Mouse (Mus musculus) liver, embryonic 14.5 days (tissue): ENCODE results near the gene Srbd1.

Experiments
- CTCF ChIP-seq: IDR thresholded peaks from 2 replicates; pipeline ENCODE4 v1.5.1; 2016; ENCODE audit warnings: antibody characterized with exemption, low read depth, control low read depth
- EP300 ChIP-seq: IDR thresholded peaks from 2 replicates; pipeline ENCODE4 v1.6.1; 2016; ENCODE audit warnings: antibody characterized with exemption, low read depth

DNA sequence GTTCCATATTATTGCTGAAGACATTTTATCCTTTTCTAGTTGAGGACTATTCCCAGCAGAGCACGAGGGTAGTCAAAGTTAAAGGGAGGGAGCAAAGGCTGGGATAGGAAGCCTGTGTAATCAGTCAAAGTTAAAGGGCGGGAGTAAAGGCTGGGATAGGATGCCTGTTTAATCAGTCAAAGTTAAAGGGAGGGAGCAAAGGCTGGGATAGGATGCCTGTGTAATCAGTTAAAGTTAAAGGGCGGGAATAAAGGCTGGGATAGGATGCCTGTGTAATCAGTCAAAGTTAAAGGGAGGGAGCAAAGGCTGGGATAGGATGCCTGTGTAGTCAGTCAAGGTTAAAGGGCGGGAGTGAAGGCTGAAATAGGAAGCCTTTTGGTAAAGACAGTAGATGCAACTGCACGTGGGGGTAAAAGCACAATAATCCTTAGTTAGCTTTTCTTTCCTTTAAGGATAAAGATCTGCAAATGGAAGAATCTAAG is 5.9 kb upstream of the Srbd1 start:
- TF ChIP-seq EP300 (peak; percentile 47; the same call in 1 of the 2 replicates), CTCF (no peak)
